Mouse (Mus musculus) hindlimb bud, embryonic 11.5 days (tissue): Measurements from ENCODE around the gene Ddx39.

Experiments used
- DNase-seq: peaks from one replicate; pipeline ENCODE4 v3.0.0-alpha.2; 2012; ENCODE audit warnings: low read depth, low spot score; ENCODE audit errors: extremely low spot score

Ddx39 gene

GRCm38 (mm10) chr8:83737346-83737745, 22.4 kb downstream of the Ddx39 start:
- DNase-seq, result no peak

GRCm38 (mm10) chr8:83737852-83738562, 23.0 kb downstream of the Ddx39 start:
- DNase-seq, result no peak

GRCm38 (mm10) chr8:83738949-83739710, 24.2 kb downstream of the Ddx39 start:
- DNase-seq, result no peak

GRCm38 (mm10) chr8:83739711-83740468, 24.9 kb downstream of the Ddx39 start:
- no peak for DNase-seq

- DNase-seq, result no peak
These were observed 25.6 kb downstream of the Ddx39 start for GRCm38 (mm10) chr8:83740586-83740975.

- DNase-seq, result no peak
These were observed 26.2 kb downstream of the Ddx39 start, which contains the start of gene Adgre5 for GRCm38 (mm10) chr8:83740976-83741741. Gene Adgre5 (minus strand): TSS chr8:83741326.

GRCm38 (mm10) chr8:83741849-83742655, 27.1 kb downstream of the Ddx39 start:
- no peak for DNase-seq

GRCm38 (mm10) chr8:83742968-83743367, 28.0 kb downstream of the Ddx39 start:
- DNase-seq, result no peak

- no peak for DNase-seq
These were observed 29.1 kb downstream of the Ddx39 start for GRCm38 (mm10) chr8:83744070-83744469.

GRCm38 (mm10) chr8:83747661-83748346, 32.8 kb downstream of the Ddx39 start:
- DNase-seq, result no peak

GRCm38 (mm10) chr8:83748708-83749107, 33.7 kb downstream of the Ddx39 start:
- DNase-seq, result no peak

- no peak for DNase-seq
These were observed 34.3 kb downstream of the Ddx39 start for GRCm38 (mm10) chr8:83749265-83749664.

- DNase-seq, result no peak
These were observed 39.2 kb downstream of the Ddx39 start for GRCm38 (mm10) chr8:83754149-83754548.

- DNase-seq, result no peak
These were observed 41.3 kb downstream of the Ddx39 start for GRCm38 (mm10) chr8:83756273-83756672.

- no peak for DNase-seq
These were observed 42.2 kb downstream of the Ddx39 start for GRCm38 (mm10) chr8:83757084-83757607.

GRCm38 (mm10) chr8:83758298-83758697, 43.3 kb downstream of the Ddx39 start:
- no peak for DNase-seq

GRCm38 (mm10) chr8:83759231-83759759, 44.3 kb downstream of the Ddx39 start:
- no peak for DNase-seq

- no peak for DNase-seq
These were observed 49.1 kb downstream of the Ddx39 start for GRCm38 (mm10) chr8:83764116-83764515.

GRCm38 (mm10) chr8:83764717-83765116, 49.7 kb downstream of the Ddx39 start:
- no peak for DNase-seq
